Mouse (Mus musculus): ENCODE measurements around the gene Cables2.

Cables2 gene

DNA sequence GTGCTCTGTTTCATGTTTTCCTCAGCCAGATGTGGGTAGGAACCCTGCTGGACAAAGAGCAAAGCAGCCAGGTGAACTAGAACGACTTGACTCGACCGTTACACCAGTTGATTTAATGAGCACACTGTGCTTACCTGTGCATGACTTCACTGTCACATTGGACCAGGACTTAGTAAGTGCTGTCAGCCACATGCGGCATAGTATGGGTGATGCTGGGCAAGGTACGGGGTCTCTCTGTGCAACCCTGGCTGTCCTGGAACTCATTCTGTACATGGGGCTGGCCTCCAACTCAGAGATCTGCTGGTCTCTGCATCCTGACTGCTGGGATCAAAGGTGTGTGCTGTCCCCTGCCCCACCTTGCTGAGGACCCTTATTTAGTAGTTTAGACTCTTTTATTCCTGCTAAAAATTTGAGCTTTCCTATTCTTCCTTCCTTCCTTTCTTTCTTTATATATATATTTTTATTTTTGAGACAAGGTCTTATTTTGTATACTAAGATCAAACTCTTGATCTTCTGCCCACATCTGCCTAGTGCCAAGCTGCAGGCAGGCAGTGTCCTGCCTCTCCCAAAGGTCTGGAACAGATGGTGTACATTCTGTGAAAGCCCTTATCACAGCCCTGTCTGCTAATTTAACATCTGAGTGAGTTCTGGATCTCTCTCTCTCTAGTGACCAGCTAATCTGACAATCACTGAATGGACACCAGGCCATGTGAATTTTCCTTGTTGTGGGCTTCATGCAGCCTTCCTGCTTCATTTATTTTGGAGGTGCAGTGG lies 18.7 kb downstream of the Cables2 start:
- peak; percentile 14 for DNase-seq

- DNase-seq: no peak
These were observed 21.5 kb downstream of the Cables2 start for GRCm38 (mm10) chr2:180251838-180252237.

DNA sequence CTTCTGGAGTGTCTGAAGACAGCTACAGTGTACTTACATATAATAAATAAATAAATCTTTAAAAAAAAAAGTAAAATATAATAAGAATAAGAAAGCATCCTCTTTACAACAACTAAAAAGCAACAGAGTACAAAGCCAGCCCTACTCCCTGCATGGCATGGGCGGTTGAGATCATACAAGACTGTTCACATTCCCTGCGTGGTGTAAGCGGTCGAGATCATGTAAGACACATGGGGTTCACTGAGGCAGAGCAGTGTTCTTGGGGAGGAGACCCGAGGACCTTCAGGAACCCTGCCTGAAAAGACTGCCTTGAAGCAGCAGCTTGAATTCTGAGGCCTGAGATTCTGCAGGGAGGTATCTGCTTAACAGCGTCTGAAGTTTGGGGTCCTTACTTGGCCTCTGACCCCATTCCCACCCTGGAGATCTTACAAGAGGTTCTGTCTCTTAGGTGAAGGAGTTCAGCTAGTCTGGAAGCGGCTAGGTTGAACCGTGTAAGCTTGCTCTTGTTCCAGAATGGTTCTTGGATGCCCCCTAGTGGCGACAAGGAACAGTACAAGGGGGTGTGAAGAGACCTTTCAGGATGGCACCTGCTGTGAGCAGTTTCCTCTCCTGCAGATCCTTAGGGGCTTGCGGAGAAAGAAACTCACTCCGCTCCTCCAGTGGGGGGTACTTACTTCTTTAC lies 22.2 kb downstream of the Cables2 start:
- peak; percentile 81 for DNase-seq

DNA sequence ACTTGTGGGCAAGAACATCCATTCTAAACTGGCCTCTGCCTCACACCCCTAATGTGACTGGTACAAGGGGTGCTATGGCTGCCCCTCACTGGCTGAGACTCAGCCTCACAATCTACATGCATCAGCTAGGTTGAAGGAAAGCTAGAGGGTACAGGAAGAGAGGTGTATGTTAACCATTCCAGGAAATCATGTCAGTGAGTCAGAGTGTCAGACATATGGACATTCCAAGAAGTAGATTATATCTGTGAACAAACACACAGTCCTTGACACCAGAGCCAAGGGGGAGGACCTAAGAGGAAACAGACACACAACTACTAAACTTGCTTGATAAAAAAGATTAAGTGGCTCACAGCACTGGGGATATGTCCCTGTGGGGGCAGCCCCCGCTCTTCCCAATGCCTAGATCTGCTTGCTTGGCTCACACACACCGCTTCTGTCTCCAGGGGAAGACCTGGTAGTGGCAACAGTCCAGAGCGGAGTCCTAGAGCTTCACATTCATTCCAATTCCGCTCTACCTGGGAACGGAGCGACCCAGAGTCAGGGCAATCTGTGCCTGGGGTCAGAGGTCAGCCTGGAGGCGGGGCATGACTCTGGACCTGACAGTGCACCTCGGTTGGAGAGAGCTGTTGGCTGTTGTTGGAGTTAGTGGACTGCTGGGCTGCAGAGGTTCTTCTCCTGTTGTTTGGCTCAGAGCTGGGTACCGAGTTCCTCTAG lies 24.2 kb downstream of the Cables2 start:
- DNase-seq: no peak

GRCm38 (mm10) chr2:180247916-180248315 lies 25.4 kb downstream of the Cables2 start:
- no peak for DNase-seq

DNA sequence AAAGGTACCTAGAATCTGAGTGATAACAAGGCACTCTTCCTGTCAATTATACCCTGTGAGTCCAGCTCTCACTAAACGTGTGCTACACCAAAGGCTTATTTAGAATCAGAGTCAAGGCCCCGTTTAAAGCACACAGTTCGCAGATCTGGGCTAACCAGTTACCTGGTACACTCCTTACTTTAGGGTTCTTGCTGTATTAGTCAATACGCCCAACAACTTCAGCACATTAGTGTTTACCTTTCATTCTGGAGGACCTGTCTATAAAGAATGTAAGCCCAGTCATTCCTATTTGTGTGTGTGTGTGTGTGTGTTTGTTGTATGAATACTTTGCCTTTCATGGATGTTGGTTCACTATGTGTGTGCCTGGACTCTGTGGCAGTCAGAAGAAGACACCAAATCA lies 30.2 kb downstream of the Cables2 start:
- DNase-seq: no peak

DNA sequence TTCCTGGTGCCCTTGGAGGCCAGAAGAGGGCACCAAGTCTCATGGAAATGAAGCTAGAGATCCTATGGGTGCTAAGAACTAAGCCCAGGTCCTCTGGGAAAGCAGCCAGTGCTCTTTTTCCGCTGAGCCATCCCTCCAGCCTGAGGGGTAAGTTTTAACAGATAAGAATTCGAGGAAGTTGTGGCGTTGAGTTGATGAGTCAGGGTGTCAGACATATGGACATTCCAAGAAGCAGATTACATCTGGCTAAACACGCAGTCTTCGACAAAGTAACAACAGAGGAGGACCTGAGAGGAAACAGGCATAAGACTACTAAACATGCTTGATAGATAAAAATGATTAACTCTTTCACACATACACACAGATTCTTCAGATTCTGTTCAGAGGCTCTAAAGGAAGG lies 34.7 kb downstream of the Cables2 start:
- no peak for DNase-seq

- no peak for DNase-seq
These were observed 35.5 kb downstream of the Cables2 start for GRCm38 (mm10) chr2:180237601-180238345.

GRCm38 (mm10) chr2:180236930-180237329 lies 36.4 kb downstream of the Cables2 start:
- DNase-seq: no peak

GRCm38 (mm10) chr2:180236500-180236899 lies 36.8 kb downstream of the Cables2 start:
- no peak for DNase-seq

- DNase-seq: no peak
These were observed 37.5 kb downstream of the Cables2 start for GRCm38 (mm10) chr2:180235788-180236187.

- DNase-seq: no peak
These were observed 38.3 kb downstream of the Cables2 start for GRCm38 (mm10) chr2:180234980-180235379.

DNA sequence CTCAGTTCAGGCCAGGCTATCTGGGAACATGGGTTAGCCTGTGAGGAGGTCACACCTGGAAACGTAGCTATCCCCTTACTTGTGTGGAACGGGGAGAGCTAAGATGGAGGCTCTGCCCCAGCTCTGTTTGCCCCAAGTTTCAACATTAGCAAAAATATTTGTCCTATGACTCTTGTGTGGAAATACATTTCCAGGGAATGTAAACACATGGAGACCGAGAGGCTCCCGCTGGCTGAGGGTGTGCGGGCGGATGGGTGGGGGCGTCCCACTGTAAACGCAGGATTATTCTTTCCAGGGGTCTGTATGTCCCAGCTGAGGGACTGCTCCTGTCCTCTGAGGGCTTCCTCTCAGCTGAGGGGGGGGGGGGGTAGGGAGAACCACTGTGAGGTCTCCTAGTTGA lies 38.9 kb downstream of the Cables2 start:
- DNase-seq: no peak

- no peak for DNase-seq
These were observed 40.0 kb downstream of the Cables2 start for GRCm38 (mm10) chr2:180233101-180233904.

DNA sequence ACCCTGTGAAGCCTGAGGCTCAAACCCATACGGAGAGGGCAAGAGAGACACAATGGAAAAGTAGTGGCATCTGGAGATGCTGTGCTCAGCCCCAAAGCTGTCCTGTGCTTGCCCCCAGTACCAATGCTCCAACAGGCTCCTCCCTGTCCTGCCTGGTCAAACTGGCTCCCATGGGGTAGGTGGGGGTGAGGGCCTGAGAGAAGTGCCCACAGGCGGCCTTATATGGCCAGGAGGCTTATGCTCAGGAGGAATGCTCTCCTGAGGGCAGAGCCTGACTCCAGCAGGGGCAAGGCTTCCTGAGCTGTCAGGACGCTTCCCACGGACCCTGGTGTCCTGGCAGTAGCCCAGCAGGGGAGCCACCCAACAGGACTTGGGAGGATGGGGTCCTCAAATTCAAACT lies 42.8 kb downstream of the Cables2 start:
- no peak for DNase-seq

GRCm38 (mm10) chr2:180229129-180229528 lies 44.2 kb downstream of the Cables2 start:
- no peak for DNase-seq

DNA sequence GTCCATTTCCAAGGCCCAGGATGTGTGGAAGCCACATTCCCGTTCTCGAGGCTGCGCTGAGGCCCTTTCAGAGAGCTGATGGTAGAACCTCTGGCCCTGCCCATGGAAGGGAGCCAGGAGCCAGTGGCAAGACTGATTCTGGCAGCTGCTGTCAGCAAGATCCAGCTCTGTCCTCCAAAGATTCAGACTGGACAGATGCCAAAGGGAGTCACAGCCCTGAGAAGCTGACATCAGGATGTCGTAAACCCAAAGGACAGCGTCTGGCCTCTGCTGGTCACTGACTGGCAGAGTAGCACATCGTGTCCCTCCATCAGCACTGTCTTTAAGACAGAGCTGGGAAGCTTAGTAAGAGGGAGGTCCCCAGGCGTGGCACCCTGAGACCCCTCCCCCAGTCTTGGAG lies 44.7 kb downstream of the Cables2 start:
- no peak for DNase-seq

DNA sequence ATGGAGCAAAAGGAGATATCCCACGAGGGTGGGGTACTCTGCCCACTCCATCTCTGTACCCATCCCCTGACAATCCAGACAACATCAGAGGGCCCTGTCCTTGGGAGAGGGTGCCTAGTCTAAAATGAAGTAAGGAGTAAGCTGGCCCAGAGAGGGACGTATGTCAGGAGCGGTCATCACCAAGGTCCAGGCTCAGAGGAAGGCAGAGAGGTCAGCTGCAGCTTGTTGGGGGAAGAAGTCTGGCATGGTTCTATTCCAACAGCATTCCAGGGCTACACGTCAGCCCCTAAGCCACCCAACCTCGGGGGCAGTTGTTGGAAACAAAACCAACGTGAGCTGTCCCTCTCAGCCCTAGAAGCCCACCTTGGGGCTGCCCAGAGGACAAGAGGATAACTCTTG lies 45.2 kb downstream of the Cables2 start:
- DNase-seq: no peak

- no peak for DNase-seq
These were observed 45.8 kb downstream of the Cables2 start for GRCm38 (mm10) chr2:180227262-180228059.

DNA sequence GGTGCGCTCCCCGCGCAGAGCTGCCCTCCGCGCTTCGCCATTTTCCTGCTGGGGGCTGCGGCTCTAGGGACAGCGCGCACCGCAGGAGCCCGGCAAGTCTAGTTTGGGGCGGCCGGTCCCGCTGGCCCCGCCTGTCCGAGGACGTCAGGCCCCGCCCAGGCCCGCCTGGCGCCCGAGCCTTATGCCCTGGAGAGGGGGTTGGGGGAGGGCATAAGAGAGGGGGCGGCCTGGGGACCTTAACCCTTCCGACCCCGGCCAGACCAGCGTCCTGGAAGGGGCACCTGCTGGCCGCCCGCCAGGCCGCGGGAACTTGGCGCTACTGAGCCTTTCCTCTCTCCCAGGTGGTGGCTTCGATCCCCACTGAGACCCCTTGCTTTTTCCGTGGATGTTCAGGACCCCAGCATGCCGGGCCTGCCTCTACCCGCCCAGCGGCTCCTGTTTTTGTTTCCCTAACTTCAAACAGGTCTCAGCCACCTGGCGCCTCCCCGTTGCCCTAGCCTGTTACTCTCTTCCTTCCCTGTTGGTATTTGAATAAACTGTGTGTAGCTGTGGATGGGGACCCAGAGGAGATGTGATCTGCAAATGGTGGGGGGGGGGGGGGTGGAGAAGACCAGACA lies 47.4 kb downstream of the Cables2 start, which contains the start of gene Lama5:
Lama5 (minus strand) TSS at position 98 of the 617 bp plus-strand sequence.
- DNase-seq: peak; percentile 28
